Mouse (Mus musculus): ENCODE measurements around the gene Stac2. TPM values are rescaled to one million over a fixed set of nuclear protein-coding genes. Genes with fewer than 3 reads are reported as not detected.

The Stac2 gene
- polyA plus RNA-seq, 1 experiment from 2014 or later = 0.59 TPM

DNA sequence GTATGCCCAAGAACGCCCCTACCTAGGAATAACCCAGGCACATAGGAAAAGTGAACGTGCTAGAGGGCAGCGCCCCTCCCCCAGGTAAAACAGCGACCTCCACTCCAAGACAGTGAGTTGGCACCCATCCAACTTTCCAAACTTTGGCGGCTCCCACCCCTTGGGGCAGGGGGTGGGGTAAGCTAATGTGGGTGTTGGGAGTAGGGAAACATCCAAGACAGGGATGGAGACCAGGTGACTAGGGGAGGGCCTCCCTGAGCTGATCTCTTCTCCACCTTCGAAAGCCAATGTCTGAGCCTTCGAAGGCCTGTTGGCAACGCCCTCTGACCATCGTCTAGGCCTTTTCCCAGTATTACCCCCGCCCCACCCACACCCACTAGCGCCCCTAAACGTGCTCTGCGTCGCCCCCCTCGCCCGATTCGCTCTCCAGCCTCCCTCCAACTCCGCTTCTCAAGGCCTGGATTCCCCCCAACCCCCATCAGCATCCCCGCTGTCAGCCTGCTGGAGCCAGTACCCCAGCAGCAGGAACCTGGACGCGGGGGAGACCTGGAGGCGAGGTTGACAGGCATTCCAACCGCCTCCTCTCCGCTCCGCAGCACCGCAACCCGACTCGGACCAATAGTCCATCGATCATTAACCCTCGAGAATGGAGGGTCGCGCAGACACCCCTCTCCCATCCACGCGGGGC, 31.6 kb downstream of the Stac2 start:
- peak overlapping the region; percentile 100 for H3K4me2 ChIP-seq (ENCODE audit: low read length)
- peaks cover 13 to 20% of the 10 kb centered on the region in 2 experiments for H3K4me1 ChIP-seq (ENCODE audit: control insufficient read depth in 2 of 2, insufficient read depth in 2 of 2, low read length in 2 of 2)
- WGBS = 4% methylated on average over 34 of the region's 34 CpGs
- no peaks in the 10 kb centered on the region for H3K9me3 ChIP-seq (ENCODE audit: control insufficient read depth, low read length)
- H3K27me3 ChIP-seq (ENCODE audit: control insufficient read depth, insufficient read depth, low read length) = no peaks in the 10 kb centered on the region
- peak overlapping the region; percentile 77 to 79 for H3K4me3 ChIP-seq (ENCODE audit: control insufficient read depth in 1 of 2, insufficient read depth in 1 of 2, low read depth in 1 of 2, low read length in 2 of 2)
- 0 out of 2 replicates have a peak, but pooled peaks have one; percentile 13 for ATAC-seq (ENCODE audit: insufficient number of reproducible peaks, insufficient read depth, low FRiP score, low read depth)
- H3K36me3 ChIP-seq (ENCODE audit: control insufficient read depth, insufficient read depth, low read length) = no peaks in the 10 kb centered on the region
- H3K9ac ChIP-seq (ENCODE audit: low read length) = peak overlapping the region; percentile 86
- peak overlapping the region in 1 of 2 experiments; percentile 77; a peak in 1 of 4 replicates for H3K27ac ChIP-seq (replicated peaks in 1 of 2; ENCODE audit: control insufficient read depth in 1 of 2, insufficient read depth in 1 of 2, low read depth in 2 of 2, low read length in 2 of 2)

DNA sequence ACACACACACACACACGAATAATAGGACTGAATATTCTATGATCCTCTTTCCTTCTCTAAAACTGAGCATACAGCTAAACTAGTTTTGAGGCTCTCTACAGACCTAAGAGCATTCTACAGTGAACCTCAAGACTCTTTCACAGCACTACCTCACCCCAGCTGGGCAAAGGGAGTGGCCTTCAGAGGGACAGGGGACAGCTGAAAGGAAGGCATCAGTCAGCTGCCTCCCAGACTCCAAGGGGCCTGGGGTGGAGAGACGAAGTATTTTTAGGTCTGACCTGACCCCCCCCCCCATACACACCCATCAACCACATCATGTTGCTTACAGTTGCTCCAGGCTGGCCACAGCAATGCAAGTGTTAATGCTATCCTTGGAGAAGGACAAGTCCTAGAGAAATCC, 32.1 kb downstream of the Stac2 start:
- Histone ChIP-seq H3K4me1 (ENCODE audit: control insufficient read depth in 2 of 2, insufficient read depth in 2 of 2, low read length in 2 of 2) (peaks cover 12 to 20% of the 10 kb centered on the region in 2 experiments), H3K4me2 (ENCODE audit: low read length) (peak overlapping the region; percentile 100), H3K4me3 (ENCODE audit: control insufficient read depth in 1 of 2, insufficient read depth in 1 of 2, low read depth in 1 of 2, low read length in 2 of 2) (peak overlapping the region; percentile 77 to 79; a peak in 3 of 4 replicates), H3K27me3 (ENCODE audit: control insufficient read depth, insufficient read depth, low read length) (no peaks in the 10 kb centered on the region), H3K36me3 (ENCODE audit: control insufficient read depth, insufficient read depth, low read length) (peaks cover 3% of the 10 kb centered on the region; the same call in 1 of the 2 replicates), H3K9ac (ENCODE audit: low read length) (no peak overlapping the region), H3K27ac (replicated peaks in 1 of 2; ENCODE audit: control insufficient read depth in 1 of 2, insufficient read depth in 1 of 2, low read depth in 2 of 2, low read length in 2 of 2) (no peak overlapping the region), H3K9me3 (ENCODE audit: control insufficient read depth, low read length) (no peaks in the 10 kb centered on the region)
- ATAC-seq (ENCODE audit: insufficient number of reproducible peaks, insufficient read depth, low FRiP score, low read depth) = no peak
- 56% methylated on average over 2 of the region's 2 CpGs for WGBS

DNA sequence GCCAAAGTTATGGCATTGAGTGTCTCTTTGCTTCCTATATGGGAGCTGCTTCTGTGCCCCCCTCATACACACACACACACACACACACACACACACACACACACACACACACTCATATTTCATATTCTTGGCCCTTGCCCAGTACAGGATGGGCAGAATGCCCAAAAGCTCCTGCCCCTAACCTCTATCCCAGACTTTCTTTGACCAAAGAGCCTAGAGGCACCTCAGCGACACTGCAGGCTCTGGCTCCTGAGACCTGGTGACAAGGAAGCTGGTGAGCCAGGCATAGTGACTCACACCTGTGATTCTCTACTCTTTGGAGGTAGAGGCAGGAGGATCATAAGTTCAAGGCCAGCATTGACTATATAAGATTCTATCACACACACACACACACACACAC, 32.6 kb downstream of the Stac2 start:
- no peak for ATAC-seq (ENCODE audit: insufficient number of reproducible peaks, insufficient read depth, low FRiP score, low read depth)

DNA sequence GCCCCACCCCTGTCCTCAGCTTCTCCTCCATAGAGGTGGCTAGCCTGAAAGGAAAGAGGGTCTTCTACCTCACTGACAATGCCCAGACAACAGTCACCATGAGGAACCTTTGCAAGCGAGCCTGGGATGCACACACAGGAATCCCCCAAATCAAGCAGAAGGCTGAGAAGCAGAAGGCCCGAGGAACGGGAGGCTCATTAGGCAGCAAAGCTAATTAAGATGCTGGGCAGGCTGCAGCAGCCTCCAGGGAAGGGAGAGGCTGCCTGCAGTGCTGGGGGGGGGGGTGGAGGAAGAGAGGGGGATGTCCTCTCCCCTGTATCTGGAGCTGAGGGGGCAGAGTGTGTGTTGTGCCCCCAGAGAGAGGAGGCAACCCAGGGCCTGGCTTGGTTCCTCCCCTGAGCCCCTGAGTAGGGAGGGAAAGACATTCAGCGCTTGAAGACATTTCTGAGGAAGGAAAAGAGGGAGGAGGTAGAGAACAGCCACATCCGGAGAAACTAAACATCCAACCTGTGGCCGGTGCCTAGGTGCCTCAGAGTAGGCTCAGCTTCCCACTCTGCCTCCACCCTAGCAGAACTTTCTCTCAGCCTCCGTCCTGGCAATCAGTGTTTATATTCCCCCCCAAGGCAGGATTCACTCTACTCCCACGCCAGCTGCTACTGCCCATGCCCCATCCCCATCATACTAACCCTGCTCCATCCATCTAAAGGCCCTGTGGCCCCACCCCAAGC, 33.2 kb downstream of the Stac2 start:
- Histone ChIP-seq H3K9ac (ENCODE audit: low read length) (no peak overlapping the region), H3K4me1 (ENCODE audit: control insufficient read depth in 2 of 2, insufficient read depth in 2 of 2, low read length in 2 of 2) (peaks cover 9 to 20% of the 10 kb centered on the region in 2 experiments), H3K4me3 (ENCODE audit: control insufficient read depth in 1 of 2, insufficient read depth in 1 of 2, low read depth in 1 of 2, low read length in 2 of 2) (no peak overlapping the region), H3K36me3 (ENCODE audit: control insufficient read depth, insufficient read depth, low read length) (peaks cover 6% of the 10 kb centered on the region; the same call in 1 of the 2 replicates), H3K27ac (replicated peaks in 1 of 2; ENCODE audit: control insufficient read depth in 1 of 2, insufficient read depth in 1 of 2, low read depth in 2 of 2, low read length in 2 of 2) (no peak overlapping the region), H3K9me3 (ENCODE audit: control insufficient read depth, low read length) (no peaks in the 10 kb centered on the region), H3K27me3 (ENCODE audit: control insufficient read depth, insufficient read depth, low read length) (no peaks in the 10 kb centered on the region), H3K4me2 (ENCODE audit: low read length) (no peak overlapping the region)
- 46% methylated on average over 7 of the region's 8 CpGs for WGBS
- ATAC-seq (ENCODE audit: insufficient number of reproducible peaks, insufficient read depth, low FRiP score, low read depth) = no peak

More for the DNA sequence above, 32.6 kb downstream of the Stac2 start:
- H3K4me2 ChIP-seq (ENCODE audit: low read length) = no peak overlapping the region
- no peak overlapping the region for H3K4me3 ChIP-seq (ENCODE audit: control insufficient read depth in 1 of 2, insufficient read depth in 1 of 2, low read depth in 1 of 2, low read length in 2 of 2)
- no peaks in the 10 kb centered on the region for H3K9me3 ChIP-seq (ENCODE audit: control insufficient read depth, low read length)
- H3K9ac ChIP-seq (ENCODE audit: low read length) = no peak overlapping the region
- H3K27ac ChIP-seq (replicated peaks in 1 of 2; ENCODE audit: control insufficient read depth in 1 of 2, insufficient read depth in 1 of 2, low read depth in 2 of 2, low read length in 2 of 2) = no peak overlapping the region
- peaks cover 6% of the 10 kb centered on the region; the same call in 1 of the 2 replicates for H3K36me3 ChIP-seq (ENCODE audit: control insufficient read depth, insufficient read depth, low read length)
- H3K4me1 ChIP-seq (ENCODE audit: control insufficient read depth in 2 of 2, insufficient read depth in 2 of 2, low read length in 2 of 2) = peaks cover 9 to 20% of the 10 kb centered on the region in 2 experiments
- H3K27me3 ChIP-seq (ENCODE audit: control insufficient read depth, insufficient read depth, low read length) = no peaks in the 10 kb centered on the region
- WGBS = 81% methylated on average over 1 of the region's 1 CpGs

DNA sequence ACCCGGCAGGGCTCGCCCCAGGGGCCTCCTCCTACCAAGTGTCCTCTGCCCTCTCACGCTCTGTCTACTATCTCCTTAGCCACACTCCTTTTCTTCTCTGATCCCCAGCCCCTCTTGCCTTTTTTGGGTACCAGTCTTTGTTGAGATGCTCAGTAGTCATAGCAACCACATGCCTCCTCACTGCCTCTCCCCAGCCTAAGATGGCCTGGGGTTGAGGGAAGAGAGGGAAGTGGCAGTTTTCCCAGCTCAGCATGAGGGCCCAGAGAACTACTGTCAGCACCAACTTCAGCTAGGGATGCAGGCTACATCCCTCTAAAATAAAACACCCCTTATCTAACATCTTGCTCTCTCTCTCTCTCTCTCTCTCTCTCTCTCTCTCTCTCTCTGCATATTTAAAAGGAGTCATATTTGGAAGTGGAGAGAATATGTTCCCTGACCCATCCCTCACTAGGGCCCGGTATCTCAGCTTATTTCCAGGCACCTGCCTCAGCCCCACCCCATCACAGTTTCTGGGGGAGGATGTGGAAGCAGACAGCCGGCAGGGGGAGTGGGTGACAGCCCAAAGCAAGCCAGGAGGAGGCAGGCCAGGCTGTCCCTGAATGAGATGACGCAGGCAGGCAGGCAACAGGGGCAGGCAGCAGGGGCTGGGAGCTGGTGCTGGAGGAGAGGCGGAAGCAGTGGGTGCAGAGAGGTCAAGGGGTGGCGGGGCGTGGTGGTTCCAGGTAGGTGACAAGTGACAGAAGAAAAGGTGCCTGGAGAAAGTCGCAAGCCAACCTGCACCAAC, 34.2 kb downstream of the Stac2 start:
- Histone ChIP-seq H3K36me3 (ENCODE audit: control insufficient read depth, insufficient read depth, low read length) (peaks cover 6% of the 10 kb centered on the region; the same call in 1 of the 2 replicates), H3K27ac (replicated peaks in 1 of 2; ENCODE audit: control insufficient read depth in 1 of 2, insufficient read depth in 1 of 2, low read depth in 2 of 2, low read length in 2 of 2) (no peak overlapping the region), H3K4me2 (ENCODE audit: low read length) (no peak overlapping the region), H3K27me3 (ENCODE audit: control insufficient read depth, insufficient read depth, low read length) (no peaks in the 10 kb centered on the region), H3K4me3 (ENCODE audit: control insufficient read depth in 1 of 2, insufficient read depth in 1 of 2, low read depth in 1 of 2, low read length in 2 of 2) (no peak overlapping the region), H3K9me3 (ENCODE audit: control insufficient read depth, low read length) (no peaks in the 10 kb centered on the region), H3K4me1 (ENCODE audit: control insufficient read depth in 2 of 2, insufficient read depth in 2 of 2, low read length in 2 of 2) (peaks cover 9 to 20% of the 10 kb centered on the region in 2 experiments), H3K9ac (ENCODE audit: low read length) (no peak overlapping the region)
- no peak for ATAC-seq (ENCODE audit: insufficient number of reproducible peaks, insufficient read depth, low FRiP score, low read depth)
- 42% methylated on average over 10 of the region's 10 CpGs for WGBS

DNA sequence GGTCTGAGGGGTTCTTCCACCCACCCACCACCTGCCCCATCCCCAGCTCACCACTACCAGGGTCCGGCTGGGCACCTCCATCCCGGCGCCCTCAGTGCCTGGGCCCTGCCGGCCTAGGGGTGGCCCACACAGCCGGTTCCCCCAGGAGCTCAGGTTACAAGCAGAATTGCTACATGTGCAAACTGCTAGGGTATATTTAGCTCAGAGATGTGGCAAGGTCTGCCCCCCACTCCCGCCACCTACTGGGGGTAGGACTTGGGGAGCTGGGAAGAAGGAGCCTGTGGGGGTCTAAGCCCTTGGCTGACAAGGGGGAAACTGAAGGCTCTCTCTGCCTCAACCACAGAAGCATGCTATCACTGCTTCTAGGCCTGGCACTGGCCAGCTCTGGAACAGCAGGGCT, 35.0 kb downstream of the Stac2 start:
- Histone ChIP-seq H3K36me3 (ENCODE audit: control insufficient read depth, insufficient read depth, low read length) (peaks cover 6% of the 10 kb centered on the region; the same call in 1 of the 2 replicates), H3K4me2 (ENCODE audit: low read length) (no peak overlapping the region), H3K4me1 (ENCODE audit: control insufficient read depth in 2 of 2, insufficient read depth in 2 of 2, low read length in 2 of 2) (peaks cover 9 to 20% of the 10 kb centered on the region in 2 experiments), H3K4me3 (ENCODE audit: control insufficient read depth in 1 of 2, insufficient read depth in 1 of 2, low read depth in 1 of 2, low read length in 2 of 2) (no peak overlapping the region), H3K27me3 (ENCODE audit: control insufficient read depth, insufficient read depth, low read length) (no peaks in the 10 kb centered on the region), H3K9me3 (ENCODE audit: control insufficient read depth, low read length) (no peaks in the 10 kb centered on the region), H3K27ac (replicated peaks in 1 of 2; ENCODE audit: control insufficient read depth in 1 of 2, insufficient read depth in 1 of 2, low read depth in 2 of 2, low read length in 2 of 2) (no peak overlapping the region), H3K9ac (ENCODE audit: low read length) (no peak overlapping the region)
- ATAC-seq (ENCODE audit: insufficient number of reproducible peaks, insufficient read depth, low FRiP score, low read depth) = no peak
- 57% methylated on average over 6 of the region's 6 CpGs for WGBS

DNA sequence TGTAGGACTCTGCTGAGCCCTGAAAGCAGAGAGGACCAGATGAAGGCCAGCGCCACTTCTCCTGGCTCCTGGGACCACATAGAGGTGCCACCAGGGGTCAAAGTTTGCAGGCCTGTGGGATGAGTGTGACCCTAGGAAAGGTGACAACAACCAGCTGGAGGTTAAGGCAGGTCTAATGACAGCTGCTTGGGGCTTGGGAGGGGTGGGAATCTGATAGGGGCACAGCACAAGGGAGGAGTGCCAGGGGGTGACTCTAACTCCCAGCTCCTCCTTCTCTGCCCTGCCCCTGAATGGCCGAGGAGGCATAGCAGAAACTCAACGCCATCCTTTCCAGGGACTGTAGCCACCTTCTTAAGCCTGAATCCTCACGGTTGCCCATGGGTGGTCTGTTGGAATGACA, 36.4 kb downstream of the Stac2 start:
- H3K27ac ChIP-seq (replicated peaks in 1 of 2; ENCODE audit: control insufficient read depth in 1 of 2, insufficient read depth in 1 of 2, low read depth in 2 of 2, low read length in 2 of 2) = no peak overlapping the region
- H3K27me3 ChIP-seq (ENCODE audit: control insufficient read depth, insufficient read depth, low read length) = 0 out of 2 replicates have a peak, but pooled peaks cover 6% of the 10 kb centered on the region
- 81% methylated on average over 4 of the region's 4 CpGs for WGBS
- peaks cover 6% of the 10 kb centered on the region; the same call in 1 of the 2 replicates for H3K36me3 ChIP-seq (ENCODE audit: control insufficient read depth, insufficient read depth, low read length)
- ATAC-seq (ENCODE audit: insufficient number of reproducible peaks, insufficient read depth, low FRiP score, low read depth) = no peak
- H3K4me1 ChIP-seq (ENCODE audit: control insufficient read depth in 2 of 2, insufficient read depth in 2 of 2, low read length in 2 of 2) = peaks cover 7 to 16% of the 10 kb centered on the region in 2 experiments
- no peak overlapping the region for H3K4me3 ChIP-seq (ENCODE audit: control insufficient read depth in 1 of 2, insufficient read depth in 1 of 2, low read depth in 1 of 2, low read length in 2 of 2)
- no peak overlapping the region for H3K4me2 ChIP-seq (ENCODE audit: low read length)
- no peaks in the 10 kb centered on the region for H3K9me3 ChIP-seq (ENCODE audit: control insufficient read depth, low read length)
- H3K9ac ChIP-seq (ENCODE audit: low read length) = no peak overlapping the region

Data from heart, embryonic 14.5 days (tissue).